Mouse (Mus musculus) kidney, adult 2 months (tissue): Measurements from ENCODE around the gene Col19a1. TPM values are rescaled to one million over a fixed set of nuclear protein-coding genes. Genes with fewer than 3 reads are reported as not detected.

Source experiments
- DNase-seq: peaks from one replicate; pipeline ENCODE4 v3.0.0; 2021
- H3K27ac ChIP-seq: fragments of 200-500 bp; 2 replicates; pipeline ENCODE4 v1.5.1; 2012; ENCODE audit warnings: low read depth, low read length, control low read depth, inconsistent platforms; ENCODE audit not compliant: insufficient read depth
- H3K27me3 ChIP-seq: fragments of 200-500 bp; replicated peaks from 2 replicates; pipeline ENCODE4 v1.6.1; 2012; ENCODE audit warnings: mild to moderate bottlenecking, moderate library complexity, low read length, inconsistent platforms; ENCODE audit not compliant: control insufficient read depth, insufficient read depth
- H3K36me3 ChIP-seq: fragments of 200-500 bp; 2 replicates; pipeline ENCODE4 v1.6.1; 2012; ENCODE audit warnings: mild to moderate bottlenecking, moderate library complexity, low read length, inconsistent platforms; ENCODE audit not compliant: control insufficient read depth, insufficient read depth
- H3K4me1 ChIP-seq: fragments of 200-500 bp; 2 replicates; pipeline ENCODE4 v1.6.1; 2011; ENCODE audit warnings: low read length; ENCODE audit not compliant: control insufficient read depth, insufficient read depth
- H3K4me3 ChIP-seq: fragments of 200-500 bp; 2 replicates; pipeline ENCODE4 v1.5.1; 2011; ENCODE audit warnings: mild to moderate bottlenecking, low read depth, low read length, control low read depth; ENCODE audit not compliant: insufficient read depth
- CTCF ChIP-seq: fragments of 200-500 bp; conservative IDR thresholded peaks from 2 replicates; pipeline ENCODE4 v1.5.1; 2011; ENCODE audit warnings: low read depth, mild to moderate bottlenecking, control low read depth, low read length, moderate library complexity, mixed read lengths; ENCODE audit not compliant: insufficient read depth, insufficient read length
- POLR2A ChIP-seq: fragments of 200-500 bp; IDR thresholded peaks from one replicate; pipeline ENCODE4 v1.6.1; 2011; ENCODE audit warnings: low read depth, low read length, control low read depth
- WGBS: fragments of 180-500 bp; shearing (Covaris S2); methylation state at CpG from one replicate; pipeline ENCODE4 v1.1.7; 2018; 5-methylcytosine and 5-hydroxymethylcytosine counted together
- polyA plus RNA-seq: library from polyadenylated mRNA; depleted of rRNA; stranded (reverse); fragments of >200 nt; gene quantifications from 2 replicates; pipeline ENCODE4 v1.2.3, GENCODE M21; 2012

The Col19a1 gene
- polyA plus RNA-seq, 1 experiment: 0.03 TPM

DNA sequence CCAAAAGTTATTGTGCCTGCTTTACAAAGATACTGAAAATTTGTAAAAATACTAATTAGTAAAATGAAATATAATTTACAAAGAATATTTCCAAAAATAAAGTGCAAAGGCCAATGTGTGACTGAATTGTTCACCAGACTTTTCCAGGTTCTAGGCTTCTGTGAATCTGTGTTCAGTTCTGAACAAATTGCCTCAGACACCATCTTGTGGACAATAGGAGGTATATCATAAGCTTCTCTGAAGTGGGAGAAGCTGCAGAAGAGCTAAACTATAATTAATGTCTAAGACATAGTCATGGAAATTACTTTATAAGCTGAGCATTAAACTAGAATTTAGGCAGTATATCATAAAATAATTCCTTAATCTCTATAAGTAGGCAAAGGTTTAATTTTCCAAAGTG lies 326.1 kb downstream of the Col19a1 start:
- Histone ChIP-seq H3K36me3 (no peaks in the 10 kb centered on the region), H3K4me1 (no peaks in the 10 kb centered on the region), H3K4me3 (no peak overlapping the region), H3K27ac (no peak overlapping the region), H3K27me3 (no peaks in the 10 kb centered on the region)
- TF ChIP-seq CTCF (no peak), POLR2A (no peak)
- DNase-seq: no peak

DNA sequence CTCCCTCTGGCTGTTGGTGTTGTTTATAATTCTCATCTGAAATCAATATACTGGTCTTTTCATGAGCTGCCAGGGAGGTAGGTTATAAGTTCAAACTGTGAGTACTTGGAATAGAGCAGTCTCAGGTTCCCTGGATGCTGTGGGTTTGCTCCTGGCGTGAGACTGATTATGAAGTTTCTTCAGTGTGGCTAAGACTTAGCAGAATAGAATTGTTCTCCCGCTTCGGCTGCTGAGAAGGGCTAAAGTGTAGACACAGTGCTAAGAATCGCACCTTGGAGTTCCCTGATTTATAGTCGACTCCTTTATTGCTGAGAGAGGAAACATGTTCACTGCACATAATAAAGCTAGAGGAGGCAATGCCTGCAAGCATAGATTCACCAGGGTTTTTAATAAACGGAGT lies 327.9 kb downstream of the Col19a1 start:
- no peaks in the 10 kb centered on the region for H3K4me1 ChIP-seq
- H3K36me3 ChIP-seq: no peaks in the 10 kb centered on the region
- 26% methylated on average over 6 of the region's 6 CpGs for WGBS
- TF ChIP-seq POLR2A (no peak), CTCF (no peak)
- H3K27ac ChIP-seq: no peak overlapping the region
- DNase-seq: no peak
- H3K4me3 ChIP-seq: no peak overlapping the region
- no peaks in the 10 kb centered on the region for H3K27me3 ChIP-seq

DNA sequence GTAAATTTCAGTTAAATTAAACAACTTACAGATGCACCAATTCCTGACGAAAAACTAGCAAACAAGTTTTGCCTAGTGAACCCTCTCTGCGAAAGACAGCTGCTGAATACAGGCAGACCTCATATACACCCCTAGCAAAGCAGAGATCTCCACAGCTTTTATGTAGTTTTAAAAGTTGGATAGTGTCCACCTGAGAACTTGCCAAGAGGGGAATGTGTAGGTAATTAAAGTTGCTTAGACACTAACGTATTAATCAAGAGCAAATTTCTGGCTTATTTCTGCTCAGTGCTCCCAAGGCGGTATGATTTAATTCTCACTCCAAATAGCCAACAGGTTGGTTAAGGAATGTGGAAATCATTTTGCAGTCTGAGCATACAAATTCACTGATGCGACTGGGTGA lies 329.3 kb downstream of the Col19a1 start:
- no peaks in the 10 kb centered on the region for H3K36me3 ChIP-seq
- no peak overlapping the region for H3K27ac ChIP-seq
- 58% methylated on average over 5 of the region's 5 CpGs for WGBS
- H3K4me1 ChIP-seq: no peaks in the 10 kb centered on the region
- H3K4me3 ChIP-seq: no peak overlapping the region
- DNase-seq: no peak
- H3K27me3 ChIP-seq: no peaks in the 10 kb centered on the region
- no peak for TF ChIP-seq POLR2A
- TF ChIP-seq CTCF: no peak

DNA sequence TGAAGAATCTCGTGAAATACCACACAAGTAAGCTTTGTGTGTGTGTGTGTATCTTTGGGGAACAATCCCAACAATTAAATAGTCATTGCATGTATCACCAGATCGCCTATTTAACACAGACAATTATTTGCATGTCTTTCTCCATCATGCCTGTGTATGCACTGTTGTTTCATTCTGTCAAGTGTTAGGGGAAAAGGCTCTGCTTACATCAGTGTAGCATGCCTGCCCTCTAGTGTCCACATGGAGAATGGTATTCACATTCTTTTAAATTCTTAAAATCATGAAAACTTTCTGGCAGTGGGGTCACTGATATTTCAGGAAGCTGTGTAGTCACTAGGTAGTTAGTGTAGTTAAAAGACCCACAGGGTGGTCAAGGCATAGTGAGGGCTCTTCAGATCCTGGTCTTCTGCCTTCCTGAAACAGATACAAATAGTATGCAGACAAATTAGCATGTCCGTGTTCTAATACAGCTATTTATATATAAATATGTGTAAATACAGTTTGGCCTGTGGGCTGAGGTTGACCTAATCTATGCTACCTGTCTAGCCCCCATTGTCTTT lies 338.1 kb downstream of the Col19a1 start:
- no peaks in the 10 kb centered on the region for H3K27me3 ChIP-seq
- no peaks in the 10 kb centered on the region for H3K36me3 ChIP-seq
- no peaks in the 10 kb centered on the region for H3K4me1 ChIP-seq
- H3K27ac ChIP-seq: no peak overlapping the region
- no peak overlapping the region for H3K4me3 ChIP-seq
- WGBS: 47% methylated on average over 3 of the region's 3 CpGs
- TF ChIP-seq POLR2A (no peak), CTCF (peak; percentile 31; the same call in 1 of the 2 replicates)
- peak; percentile 23 for DNase-seq

DNA sequence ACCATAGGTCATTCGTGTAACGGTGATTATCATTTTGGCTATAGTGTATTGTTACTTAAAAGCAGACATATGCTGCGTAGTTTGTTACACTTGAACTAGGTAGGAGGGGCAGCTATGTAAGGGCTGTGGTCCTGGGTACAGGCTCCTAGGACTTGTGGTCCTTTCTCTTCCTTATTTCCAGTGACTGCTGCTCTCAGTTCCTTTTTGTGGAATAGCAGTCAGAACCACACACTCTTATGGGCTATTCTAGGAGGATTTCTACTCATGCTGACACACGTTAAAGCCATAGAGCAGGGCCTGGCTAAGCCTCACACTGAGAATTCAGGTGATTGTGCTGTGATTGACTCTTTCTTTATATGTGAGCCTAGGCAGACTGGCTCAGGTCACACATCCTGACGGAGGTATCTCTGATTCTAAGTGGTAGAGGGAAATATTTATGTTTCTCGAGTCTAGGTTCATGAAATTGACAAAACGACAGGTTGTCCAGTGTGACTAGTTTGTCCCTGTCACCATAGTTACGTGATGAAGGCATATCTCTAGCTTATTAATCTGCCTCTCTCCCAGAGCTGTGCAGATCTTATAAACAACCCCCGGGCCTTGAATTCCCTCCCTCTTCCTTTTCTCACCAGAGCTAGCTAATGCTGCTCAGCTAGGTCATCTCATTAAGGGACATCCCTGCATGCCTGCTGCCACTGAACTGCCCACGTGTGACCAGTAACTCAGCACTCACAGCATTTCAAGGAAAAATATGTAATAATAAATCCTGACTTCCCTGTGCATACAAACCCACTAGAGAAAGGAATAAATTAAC lies 338.8 kb downstream of the Col19a1 start:
- WGBS: 78% methylated on average over 10 of the region's 10 CpGs

DNA sequence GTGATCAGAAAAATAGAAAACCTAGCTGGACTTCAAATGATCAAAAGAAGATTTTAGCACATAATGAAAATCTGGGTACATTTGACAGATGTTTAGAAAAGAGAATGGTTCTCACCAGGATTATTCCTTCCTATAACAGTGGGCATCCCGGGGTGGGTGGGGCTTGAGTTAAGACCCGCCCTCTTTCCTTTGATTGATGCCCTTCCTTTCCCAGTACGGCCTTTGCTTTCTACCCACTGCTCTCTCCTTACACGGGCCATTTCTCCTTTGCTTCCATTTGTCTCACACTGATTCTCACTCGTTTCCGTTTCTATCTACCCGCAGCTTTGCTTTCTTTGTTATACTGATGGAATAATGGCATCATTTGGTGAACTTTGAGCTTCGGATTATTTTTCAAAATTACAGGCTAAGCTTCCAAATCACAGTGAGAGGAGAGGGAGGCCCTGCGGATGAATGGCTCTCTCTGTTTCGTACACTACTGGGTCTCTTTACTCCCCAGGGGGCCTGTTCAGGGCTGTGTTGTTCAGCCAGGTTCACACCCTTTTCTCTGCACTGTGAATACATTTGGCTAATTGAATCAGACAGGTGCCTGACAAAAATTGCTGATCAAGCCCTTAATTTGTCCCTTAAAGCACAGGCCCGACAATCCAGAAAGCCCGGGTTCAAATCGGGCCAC lies 341.4 kb downstream of the Col19a1 start:
- Histone ChIP-seq H3K27me3 (no peaks in the 10 kb centered on the region), H3K36me3 (no peaks in the 10 kb centered on the region), H3K4me1 (no peaks in the 10 kb centered on the region), H3K4me3 (no peak overlapping the region), H3K27ac (no peak overlapping the region)
- DNase-seq: no peak
- TF ChIP-seq POLR2A (no peak), CTCF (no peak)
- WGBS: 59% methylated on average over 13 of the region's 13 CpGs

More for the DNA sequence above, 338.8 kb downstream of the Col19a1 start:
- H3K27ac ChIP-seq: no peak overlapping the region
- no peaks in the 10 kb centered on the region for H3K27me3 ChIP-seq
- H3K4me1 ChIP-seq: no peaks in the 10 kb centered on the region
- DNase-seq: no peak
- H3K4me3 ChIP-seq: no peak overlapping the region
- TF ChIP-seq POLR2A: no peak
- H3K36me3 ChIP-seq: no peaks in the 10 kb centered on the region

DNA sequence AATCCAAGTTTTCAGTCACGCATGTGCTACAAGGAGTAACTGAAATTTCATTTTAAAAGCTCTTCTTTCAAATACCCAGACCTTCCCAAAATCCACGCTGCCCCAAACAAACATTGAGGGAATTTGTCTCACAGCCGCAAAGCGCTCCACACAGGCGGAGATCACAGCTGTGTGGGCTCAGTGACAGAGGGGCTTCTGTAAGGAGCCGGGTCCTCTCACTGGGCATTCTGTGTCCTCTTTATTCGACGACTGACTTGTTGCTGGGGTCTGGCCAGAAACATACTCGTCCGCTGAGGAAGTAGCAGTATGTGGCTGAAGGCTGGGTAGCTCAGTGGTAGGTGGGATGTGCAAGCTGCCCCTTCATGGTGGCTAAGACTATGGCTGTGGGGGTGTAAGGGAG lies 342.3 kb downstream of the Col19a1 start:
- no peaks in the 10 kb centered on the region for H3K4me1 ChIP-seq
- WGBS: 87% methylated on average over 10 of the region's 10 CpGs
- H3K27me3 ChIP-seq: no peaks in the 10 kb centered on the region
- H3K36me3 ChIP-seq: no peaks in the 10 kb centered on the region
- no peak overlapping the region for H3K4me3 ChIP-seq
- TF ChIP-seq CTCF (no peak), POLR2A (no peak)
- H3K27ac ChIP-seq: no peak overlapping the region
- no peak for DNase-seq
